Mouse (Mus musculus) thymus, adult 2 months (tissue): ENCODE results near the gene Nat9. TPM values are rescaled to one million over a fixed set of nuclear protein-coding genes. Genes with fewer than 3 reads are reported as not detected.
A peak's percentile ranks its signal among the peaks of the same experiment; 100 is the strongest.

Experiments
- DNase-seq: peaks from one replicate; pipeline ENCODE4 v3.0.0; 2021
- H3K27ac ChIP-seq: fragments of 200-500 bp; 2 replicates; pipeline ENCODE4 v1.5.1; 2012; ENCODE audit warnings: low read length, control low read depth; ENCODE audit not compliant: control insufficient read depth, insufficient read depth
- H3K27me3 ChIP-seq: fragments of 200-500 bp; 2 replicates; pipeline ENCODE4 v1.6.1; 2012; ENCODE audit warnings: mild to moderate bottlenecking, low read length, moderate library complexity, mixed read lengths; ENCODE audit not compliant: control insufficient read depth, insufficient read depth
- H3K36me3 ChIP-seq: fragments of 200-500 bp; 2 replicates; pipeline ENCODE4 v1.6.1; 2012; ENCODE audit warnings: mild to moderate bottlenecking, low read length, moderate library complexity; ENCODE audit not compliant: control insufficient read depth, insufficient read depth
- H3K4me1 ChIP-seq: fragments of 200-500 bp; replicated peaks from 2 replicates; pipeline ENCODE4 v1.6.1; 2012; ENCODE audit warnings: low read length; ENCODE audit not compliant: control insufficient read depth, insufficient read depth
- H3K4me3 ChIP-seq: fragments of 200-500 bp; 2 replicates; pipeline ENCODE4 v1.5.1; 2012; ENCODE audit warnings: mild to moderate bottlenecking, low read length, control low read depth, moderate library complexity; ENCODE audit not compliant: control insufficient read depth, insufficient read depth
- CTCF ChIP-seq: fragments of 200-500 bp; IDR thresholded peaks from 2 replicates; pipeline ENCODE4 v1.5.1; 2012; ENCODE audit warnings: mild to moderate bottlenecking, control low read depth, low read length, moderate library complexity, borderline replicate concordance; ENCODE audit not compliant: control insufficient read depth, poor library complexity, insufficient read depth; ENCODE audit errors: extremely low read depth
- POLR2A ChIP-seq: fragments of 200-500 bp; IDR thresholded peaks from 2 replicates; pipeline ENCODE4 v1.6.1; 2012; ENCODE audit warnings: mild to moderate bottlenecking, low read length, control low read depth, moderate library complexity; ENCODE audit not compliant: control insufficient read depth, poor library complexity, insufficient read depth; ENCODE audit errors: extremely low read depth
- WGBS: fragments of 180-500 bp; shearing (Covaris S2); methylation state at CpG from one replicate; pipeline ENCODE4 v1.1.7; 2018; 5-methylcytosine and 5-hydroxymethylcytosine counted together
- polyA plus RNA-seq: library from polyadenylated mRNA; depleted of rRNA; stranded (reverse); fragments of >200 nt; gene quantifications from 2 replicates; pipeline ENCODE4 v1.2.3, GENCODE M21; 2012

Gene Nat9
- polyA plus RNA-seq, 1 experiment: 11.8 TPM

GRCm38 (mm10) chr11:115192180-115192579 is 4.5 kb upstream of the Nat9 start:
- Histone ChIP-seq H3K4me1 (peaks cover 23% of the 10 kb centered on the region), H3K27me3 (no peaks in the 10 kb centered on the region), H3K27ac (no peak overlapping the region), H3K36me3 (no peaks in the 10 kb centered on the region), H3K4me3 (no peak overlapping the region)
- TF ChIP-seq POLR2A (no peak), CTCF (no peak)
- DNase-seq: no peak
- 25% methylated on average over 9 of the region's 9 CpGs for WGBS

GRCm38 (mm10) chr11:115189304-115189703 is 1.6 kb upstream of the Nat9 start:
- H3K27me3 ChIP-seq: no peaks in the 10 kb centered on the region
- DNase-seq: no peak
- H3K4me1 ChIP-seq: peaks cover 39% of the 10 kb centered on the region
- H3K27ac ChIP-seq: no peak overlapping the region; the same call in 1 of the 2 replicates
- no peak for TF ChIP-seq CTCF
- TF ChIP-seq POLR2A: no peak
- H3K36me3 ChIP-seq: no peaks in the 10 kb centered on the region
- WGBS: 87% methylated on average over 6 of the region's 6 CpGs
- H3K4me3 ChIP-seq: no peak overlapping the region

DNA sequence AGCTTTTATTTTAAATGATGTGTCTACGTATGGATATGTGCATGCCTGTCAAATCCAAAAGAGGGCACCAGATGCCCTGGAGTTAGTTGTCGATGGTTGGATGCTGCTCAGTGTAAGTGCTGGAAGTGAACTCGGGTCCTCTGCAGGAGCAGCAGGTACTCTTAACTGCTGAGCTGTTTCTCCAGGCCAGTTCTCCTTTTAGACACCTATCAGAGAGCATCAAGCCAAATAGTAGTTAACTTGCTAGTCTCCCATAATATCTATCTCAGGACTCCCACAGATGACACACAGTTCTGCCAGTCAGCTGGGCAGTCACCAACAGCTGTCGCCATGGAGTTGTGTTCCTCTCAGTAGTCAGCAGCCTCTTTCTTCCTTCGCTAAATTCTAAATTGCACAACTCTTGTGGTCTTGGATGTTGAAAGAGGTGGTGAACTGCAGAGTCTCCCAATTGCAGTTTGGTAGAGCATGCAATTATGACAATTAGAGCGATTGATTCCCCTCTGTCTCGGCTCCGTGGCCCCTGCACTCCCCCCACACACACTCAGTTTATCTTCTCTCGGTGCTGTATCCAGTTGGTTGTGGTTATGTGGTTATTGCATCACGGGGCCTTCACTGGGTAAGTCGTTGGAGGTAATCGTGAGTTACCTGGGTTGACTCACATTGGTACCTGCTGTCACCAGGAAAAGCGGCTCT is 1.0 kb upstream of the Nat9 start:
- Histone ChIP-seq H3K4me1 (peaks cover 42% of the 10 kb centered on the region), H3K27ac (no peak overlapping the region; the same call in 1 of the 2 replicates), H3K36me3 (no peaks in the 10 kb centered on the region), H3K4me3 (no peak overlapping the region), H3K27me3 (no peaks in the 10 kb centered on the region)
- TF ChIP-seq POLR2A: no peak
- TF ChIP-seq CTCF: no peak
- 40% methylated on average over 13 of the region's 13 CpGs for WGBS
- DNase-seq: no peak

DNA sequence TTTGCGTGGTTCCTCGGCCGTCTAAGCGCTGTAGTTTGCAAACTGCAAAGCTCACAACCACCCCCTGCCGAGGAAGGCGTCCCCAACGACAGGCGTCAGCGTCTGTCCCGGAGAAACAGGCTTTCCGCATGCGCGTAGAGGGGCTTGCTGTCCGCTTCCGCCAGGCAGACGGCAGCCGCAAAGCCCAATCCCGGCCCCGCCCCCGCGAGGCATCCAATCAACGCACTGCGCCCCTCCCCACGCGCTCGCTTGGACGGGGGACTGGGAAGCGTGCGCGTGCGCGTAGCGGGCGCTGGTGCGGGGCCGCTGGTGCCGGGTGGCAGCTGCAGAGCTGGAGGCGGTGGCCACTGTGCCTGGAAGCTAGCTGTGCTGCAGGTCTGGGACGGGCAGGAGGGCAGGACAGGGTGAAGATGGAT is 427 bp downstream of the Nat9 start, which contains the start of gene Tmem104:
Tmem104 (plus strand) TSS at position 264 of the 416 bp plus-strand sequence.
- peak within 1 kb of the TSS; percentile 47 for H3K27ac ChIP-seq
- H3K4me1 ChIP-seq: peaks cover 41% of the 10 kb centered on the region
- WGBS: under 1% methylated on average over 39 of the region's 39 CpGs
- H3K4me3 ChIP-seq: peak within 1 kb of the TSS; percentile 61
- peak; percentile 100 for DNase-seq
- TF ChIP-seq CTCF (peak; percentile 78), POLR2A (peak; percentile 91)
- no peaks in the 10 kb centered on the region for H3K36me3 ChIP-seq
- H3K27me3 ChIP-seq: no peaks in the 10 kb centered on the region

- DNase-seq: no peak
- peaks cover 21% of the 10 kb centered on the region for H3K36me3 ChIP-seq
- no peak overlapping the region; the same call in 1 of the 2 replicates for H3K27ac ChIP-seq
- WGBS: 25% methylated on average over 4 of the region's 4 CpGs
- H3K4me1 ChIP-seq: peaks cover 36% of the 10 kb centered on the region
- no peak overlapping the region for H3K4me3 ChIP-seq
- no peaks in the 10 kb centered on the region for H3K27me3 ChIP-seq
- TF ChIP-seq POLR2A (no peak), CTCF (no peak)
Observed at GRCm38 (mm10) chr11:115184973-115185372, 2.7 kb downstream of the Nat9 start.

DNA sequence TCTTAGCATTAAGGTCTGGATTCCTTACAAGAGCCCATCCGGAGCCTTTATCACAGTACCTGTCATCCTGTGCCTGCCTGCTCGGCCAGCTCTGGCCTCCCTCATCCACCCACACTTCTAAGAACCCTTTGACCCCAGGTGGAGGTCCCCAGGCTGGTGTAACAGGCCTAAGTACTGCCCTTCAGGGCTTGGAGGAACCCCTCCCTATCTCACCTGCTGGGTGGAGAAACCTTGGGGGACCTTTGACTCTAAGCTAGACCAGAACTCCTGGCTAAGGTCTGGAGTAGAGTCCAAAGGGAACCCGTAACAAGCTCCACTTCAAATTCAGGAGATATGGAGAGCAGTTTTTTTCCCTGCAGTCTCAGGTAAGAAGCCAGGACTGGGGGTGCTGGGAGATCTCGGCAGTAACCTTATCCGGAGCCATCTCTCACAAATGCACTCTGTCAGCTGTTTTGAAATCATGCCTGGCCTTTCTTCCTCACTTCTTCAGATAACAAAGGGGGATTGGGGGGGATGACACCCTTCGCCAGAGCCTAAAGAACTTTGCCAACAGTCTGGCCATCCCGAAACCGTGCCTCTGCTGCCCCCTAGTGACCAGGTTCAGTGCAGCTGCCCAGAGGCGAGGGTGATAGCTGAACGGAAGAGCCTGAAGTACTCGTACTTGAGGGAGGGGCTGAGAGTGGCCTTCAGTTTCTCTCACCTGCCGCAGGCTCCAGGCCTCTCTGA is 5.6 kb downstream of the Nat9 start:
- H3K4me3 ChIP-seq: no peak overlapping the region
- no peak overlapping the region for H3K27ac ChIP-seq
- H3K4me1 ChIP-seq: peaks cover 19% of the 10 kb centered on the region
- WGBS: 36% methylated on average over 12 of the region's 12 CpGs
- peak; percentile 92 for DNase-seq
- no peaks in the 10 kb centered on the region for H3K27me3 ChIP-seq
- TF ChIP-seq CTCF (peak; percentile 92), POLR2A (no peak)
- peaks cover 50% of the 10 kb centered on the region for H3K36me3 ChIP-seq
